In genomic region chr16:18426802-18427280, GRCm38 (mm10) we compare ENCODE assay signal across 8 mouse cellular contexts. TPM values are rescaled to one million over a fixed set of nuclear protein-coding genes. Genes with fewer than 3 reads are reported as not detected.
A peak's percentile ranks its signal among the peaks of the same experiment; 100 is the strongest.
DNase-seq lines count a peak whose midpoint lies in the region; ATAC-seq and TF ChIP-seq lines count a peak whose summit lies in the region.

TSS of gene Comt (minus strand) at chr16:18426852.

- H3K27me3 ChIP-seq in lung, embryonic 15.5 days, result no peaks in the 10 kb centered on the region
- no peaks in the 10 kb centered on the region for H3K27me3 ChIP-seq in embryonic facial prominence, embryonic 11.5 days (ENCODE audit: control insufficient read depth, insufficient read depth, low read length)
- H3K27me3 ChIP-seq in heart, embryonic 13.5 days (replicated peaks), result no peaks in the 10 kb centered on the region
- H3K27me3 ChIP-seq in myocyte (ENCODE audit: control insufficient read depth, insufficient read depth, insufficient read length), result no peaks in the 10 kb centered on the region

- H3K4me1 ChIP-seq in lung, embryonic 15.5 days, result peaks cover 34% of the 10 kb centered on the region
- H3K4me1 ChIP-seq in embryonic facial prominence, embryonic 11.5 days (ENCODE audit: control insufficient read depth, insufficient read depth, low read length), result no peaks in the 10 kb centered on the region; the same call in 1 of the 2 replicates
- peaks cover 61% of the 10 kb centered on the region for H3K4me1 ChIP-seq in heart, embryonic 13.5 days

- no peak for DNase-seq in lung, postnatal 36 days
- no peak for DNase-seq in embryonic facial prominence, embryonic 11.5 days (ENCODE audit: low spot score)
- DNase-seq in left cerebral cortex, postnatal 14 days (ENCODE audit: low spot score in 2 of 2), result no peak
- no peak for DNase-seq in ovary, postnatal 36 days (ENCODE audit: low spot score)
- DNase-seq in thymus, postnatal 25 days, result no peak

- H3K79me2 ChIP-seq in myocyte (ENCODE audit: control insufficient read depth, insufficient read depth), result peaks cover 19% of the 10 kb centered on the region

- peak within 1 kb of the TSS; percentile 75 for H3K4me2 ChIP-seq in lung, embryonic 15.5 days
- H3K4me2 ChIP-seq in embryonic facial prominence, embryonic 11.5 days (ENCODE audit: low read depth, low read length), result peak within 1 kb of the TSS; percentile 78
- peak within 1 kb of the TSS; percentile 95 for H3K4me2 ChIP-seq in heart, embryonic 13.5 days
- peak within 1 kb of the TSS; percentile 90 for H3K4me2 ChIP-seq in myocyte (ENCODE audit: low read depth)

- H3K9me3 ChIP-seq in lung, embryonic 15.5 days, result no peaks in the 10 kb centered on the region
- H3K9me3 ChIP-seq in embryonic facial prominence, embryonic 11.5 days (replicated peaks; ENCODE audit: control insufficient read depth, low read length), result no peaks in the 10 kb centered on the region
- no peaks in the 10 kb centered on the region for H3K9me3 ChIP-seq in heart, embryonic 13.5 days

- no peak for TF ChIP-seq POLR2A in myocyte (IDR thresholded peaks at IDR 0.05; ENCODE audit: insufficient read length, low read depth)

- peak within 1 kb of the TSS; percentile 87 for H3K4me3 ChIP-seq in lung, embryonic 15.5 days
- H3K4me3 ChIP-seq in embryonic facial prominence, embryonic 11.5 days (ENCODE audit: low read depth, low read length), result peak within 1 kb of the TSS; percentile 84
- H3K4me3 ChIP-seq in heart, embryonic 13.5 days, result peak within 1 kb of the TSS; percentile 92
- peak within 1 kb of the TSS; percentile 92 for H3K4me3 ChIP-seq in myocyte

- H3ac ChIP-seq in myocyte (ENCODE audit: control insufficient read depth, insufficient read length), result peak within 1 kb of the TSS; percentile 86

- ATAC-seq in lung, embryonic 15.5 days (ENCODE audit: borderline replicate concordance, extremely low read depth, low FRiP score, low TSS enrichment), result no peak
- ATAC-seq in embryonic facial prominence, embryonic 11.5 days (replicated peaks; ENCODE audit: insufficient number of reproducible peaks, low FRiP score, low TSS enrichment, low read depth), result no peak
- no peak for ATAC-seq in heart, embryonic 13.5 days (ENCODE audit: extremely low read depth, insufficient number of reproducible peaks, low FRiP score, low TSS enrichment)

- intact Hi-C loops in left cerebral cortex, postnatal 14 days (cut with DNase I), result loop anchor here (5.0 kb wide), 1 partner anchor 80 kb away; the partner anchor contains the start of genes Arvcf and Tango2

- peak within 1 kb of the TSS; percentile 87 for H3K9ac ChIP-seq in lung, embryonic 15.5 days
- H3K9ac ChIP-seq in embryonic facial prominence, embryonic 11.5 days (replicated peaks; ENCODE audit: low read length), result peak within 1 kb of the TSS; percentile 91
- peak within 1 kb of the TSS; percentile 97 for H3K9ac ChIP-seq in heart, embryonic 13.5 days

- 0 out of 2 replicates have a peak, but pooled peaks cover 11% of the 10 kb centered on the region for H3K36me3 ChIP-seq in lung, embryonic 15.5 days
- H3K36me3 ChIP-seq in embryonic facial prominence, embryonic 11.5 days (replicated peaks; ENCODE audit: control insufficient read depth, insufficient read depth, low read depth, low read length), result no peaks in the 10 kb centered on the region
- peaks cover 22% of the 10 kb centered on the region for H3K36me3 ChIP-seq in heart, embryonic 13.5 days
- H3K36me3 ChIP-seq in myocyte (ENCODE audit: control insufficient read depth, insufficient read depth), result no peaks in the 10 kb centered on the region

- peak within 1 kb of the TSS; percentile 84 for H3K27ac ChIP-seq in lung, embryonic 15.5 days
- peak within 1 kb of the TSS; percentile 52 for H3K27ac ChIP-seq in embryonic facial prominence, embryonic 11.5 days (replicated peaks; ENCODE audit: low read depth, low read length)
- peak within 1 kb of the TSS; percentile 84 for H3K27ac ChIP-seq in heart, embryonic 13.5 days (replicated peaks)

- WGBS in lung, embryonic 15.5 days, result 53% methylated on average over 5 of the region's 5 CpGs
- WGBS in embryonic facial prominence, embryonic 11.5 days, result 60% methylated on average over 5 of the region's 5 CpGs
- 56% methylated on average over 5 of the region's 5 CpGs for WGBS in heart, embryonic 13.5 days

TF ChIP-seq in myocyte, 11 proteins besides CTCF, POLR2A, EP300 and RAD21:
- no peak for TF ChIP-seq SRF (IDR thresholded peaks at IDR 0.05; ENCODE audit: control insufficient read depth, insufficient read length, low read depth)
- no peak for TF ChIP-seq REST (IDR thresholded peaks at IDR 0.05; ENCODE audit: insufficient read depth, insufficient read length)
- TF ChIP-seq MYOD1 (IDR thresholded peaks at IDR 0.05; ENCODE audit: control insufficient read depth in 1 of 3, insufficient read length in 2 of 3, low read depth in 2 of 3), result no peak
- TF ChIP-seq E2F4 (IDR thresholded peaks at IDR 0.05; ENCODE audit: insufficient read depth), result no peak
- TF ChIP-seq MYOG (IDR thresholded peaks at IDR 0.05; ENCODE audit: control insufficient read depth in 1 of 3, insufficient read depth in 1 of 3, insufficient read length in 2 of 3, low read depth in 2 of 3), result no peak
- TF ChIP-seq MAX (IDR thresholded peaks at IDR 0.05; ENCODE audit: low read depth), result no peak
- no peak for TF ChIP-seq USF1 (IDR thresholded peaks at IDR 0.05; ENCODE audit: low read depth)
- TF ChIP-seq TCF12 (IDR thresholded peaks at IDR 0.05; ENCODE audit: insufficient read depth, poor library complexity, severe bottlenecking), result no peak
- no peak for TF ChIP-seq TCF3 (IDR thresholded peaks at IDR 0.05; ENCODE audit: insufficient read length, low read depth)
- TF ChIP-seq CEBPB (IDR thresholded peaks at IDR 0.05; ENCODE audit: insufficient read depth, poor library complexity, severe bottlenecking), result no peak
- TF ChIP-seq POLR2AphosphoS2 (IDR thresholded peaks at IDR 0.05; ENCODE audit: insufficient read length, low read depth), result no peak

RNA-seq across cellular contexts. Expression of gene Comt, which starts in this region (rescaled TPM):
- polyA plus RNA-seq in lung, embryonic 15.5 days (2015; fragmentation: Nextera tagmentation; extraction: Ambion mirVana), result 112 and 122 TPM in 2 replicates
- 47.4 and 49.3 TPM in 2 replicates for polyA plus RNA-seq in embryonic facial prominence, embryonic 11.5 days (2014; fragmentation: Nextera tagmentation; extraction: Ambion mirVana)
- polyA plus RNA-seq in heart, embryonic 13.5 days (2015; fragmentation: Nextera tagmentation; extraction: Ambion mirVana), result 101 and 108 TPM in 2 replicates
- total RNA-seq in left cerebral cortex, postnatal 14 days (2021), result 10 to 100 TPM; 74.2 to 80.8 TPM
- polyA plus RNA-seq in myocyte (2012; fragmentation: generic; extraction: Trizol), result 93.6 TPM
